Mouse (Mus musculus): ENCODE measurements around the gene Psg22. TPM values are rescaled to one million over a fixed set of nuclear protein-coding genes. Genes with fewer than 3 reads are reported as not detected.
"Not testable (repeated sequence)": the region's sequence is repeated elsewhere in the genome, so short reads cannot be mapped to it uniquely, and the experiment has no call there.

Gene Psg22
- total and polyA plus RNA-seq, 3 experiments: not detected

GRCm38 (mm10) chr7:18749896-18750477 is 32.1 kb downstream of the Psg22 start:
- H3K4me1 ChIP-seq (ENCODE audit: control insufficient read depth in 1 of 2, insufficient read depth in 2 of 2, low read length in 2 of 2); H3K79me2 ChIP-seq (ENCODE audit: control insufficient read depth, insufficient read depth, low read length, poor library complexity); H3K36me3 ChIP-seq (ENCODE audit: control insufficient read depth in 1 of 2, insufficient read depth in 2 of 2, low read length in 2 of 2); H3K27ac ChIP-seq (ENCODE audit: control insufficient read depth, low read depth, low read length); H3K9me3 ChIP-seq (replicated peaks; ENCODE audit: insufficient read depth, low read length); H3K9ac ChIP-seq (ENCODE audit: control insufficient read depth, low read depth, low read length, poor library complexity, severe bottlenecking); H3K4me3 ChIP-seq (ENCODE audit: control insufficient read depth in 1 of 2, insufficient read depth in 1 of 2, low read depth in 2 of 2, low read length in 2 of 2); H3K27me3 ChIP-seq (ENCODE audit: control insufficient read depth in 1 of 2, insufficient read depth in 2 of 2, low read length in 2 of 2): not testable (repeated sequence)
- peak; percentile 45 for DNase-seq (ENCODE audit: low read depth, low spot score)
- TF ChIP-seq CTCF (IDR thresholded peaks at IDR 0.05 in 2 of 3, conservative IDR thresholded peaks at IDR 0.05 in 1 of 3; ENCODE audit: control insufficient read depth in 1 of 3, insufficient read depth in 1 of 3, low read depth in 2 of 3, low read length in 3 of 3, poor library complexity in 1 of 3, severe bottlenecking in 1 of 3) (peak; percentile 29 to 57 (median 42); a peak in 5 of 6 replicates), SMC3 (IDR thresholded peaks at IDR 0.05; ENCODE audit: low read depth, low read length) (peak; percentile 73), ZC3H11A (IDR thresholded peaks at IDR 0.05; ENCODE audit: low read depth, low read length) (peak; percentile 48), RAD21 (IDR thresholded peaks at IDR 0.05; ENCODE audit: low read depth, low read length) (peak; percentile 62)

GRCm38 (mm10) chr7:18760152-18760551 is 42.3 kb downstream of the Psg22 start:
- not testable (repeated sequence) for H3K36me3 ChIP-seq (ENCODE audit: control insufficient read depth in 1 of 2, insufficient read depth in 2 of 2, low read length in 2 of 2); H3K9ac ChIP-seq (ENCODE audit: control insufficient read depth, low read depth, low read length, poor library complexity, severe bottlenecking); H3K4me3 ChIP-seq (ENCODE audit: control insufficient read depth in 1 of 2, insufficient read depth in 1 of 2, low read depth in 2 of 2, low read length in 2 of 2); H3K9me3 ChIP-seq (replicated peaks; ENCODE audit: insufficient read depth, low read length); H3K79me2 ChIP-seq (ENCODE audit: control insufficient read depth, insufficient read depth, low read length, poor library complexity); H3K27me3 ChIP-seq (ENCODE audit: control insufficient read depth in 1 of 2, insufficient read depth in 2 of 2, low read length in 2 of 2)
- Histone ChIP-seq H3K4me1 (ENCODE audit: control insufficient read depth in 1 of 2, insufficient read depth in 2 of 2, low read length in 2 of 2) (peaks cover 0 to 14% of the 10 kb centered on the region in 2 experiments; a peak in 3 of 4 replicates), H3K27ac (ENCODE audit: control insufficient read depth, low read depth, low read length) (peak overlapping the region; percentile 92)
- TF ChIP-seq EP300 (IDR thresholded peaks at IDR 0.05; ENCODE audit: low read depth in 1 of 2, low read length in 2 of 2) (peak; percentile 72 to 74), TAL1 (IDR thresholded peaks at IDR 0.05; ENCODE audit: low read length) (peak; percentile 69), GATA1 (IDR thresholded peaks at IDR 0.05; ENCODE audit: low read depth, low read length) (peak; percentile 67), TCF12 (IDR thresholded peaks at IDR 0.05; ENCODE audit: low read depth, low read length) (peak; percentile 52), ETS1 (IDR thresholded peaks at IDR 0.05; ENCODE audit: low read depth, low read length) (peak; percentile 61)
- peak; percentile 92 for DNase-seq (ENCODE audit: low read depth, low spot score)

- not testable (repeated sequence) for H3K27me3 ChIP-seq (ENCODE audit: control insufficient read depth in 1 of 2, insufficient read depth in 2 of 2, low read length in 2 of 2); H3K79me2 ChIP-seq (ENCODE audit: control insufficient read depth, insufficient read depth, low read length, poor library complexity); H3K36me3 ChIP-seq (ENCODE audit: control insufficient read depth in 1 of 2, insufficient read depth in 2 of 2, low read length in 2 of 2); H3K4me3 ChIP-seq (ENCODE audit: control insufficient read depth in 1 of 2, insufficient read depth in 1 of 2, low read depth in 2 of 2, low read length in 2 of 2); H3K9me3 ChIP-seq (replicated peaks; ENCODE audit: insufficient read depth, low read length); H3K9ac ChIP-seq (ENCODE audit: control insufficient read depth, low read depth, low read length, poor library complexity, severe bottlenecking); H3K27ac ChIP-seq (ENCODE audit: control insufficient read depth, low read depth, low read length); DNase-seq (ENCODE audit: low read depth, low spot score)
- peaks cover 0 to 14% of the 10 kb centered on the region in 2 experiments; a peak in 3 of 4 replicates for H3K4me1 ChIP-seq (ENCODE audit: control insufficient read depth in 1 of 2, insufficient read depth in 2 of 2, low read length in 2 of 2)
Observed at GRCm38 (mm10) chr7:18762885-18763284, 45.0 kb downstream of the Psg22 start.

Other genes with a start within 250 kb of the Psg22 start
- gene Psg26, start 233.9 kb upstream of the Psg22 start, total RNA-seq (2012; rRNA removed): not detected in 2 replicates
- not detected for gene Psg26, start 233.9 kb upstream of the Psg22 start, polyA plus RNA-seq (2012; ENCODE audit: insufficient read depth in 1 of 2, insufficient read length in 2 of 2, low read depth in 1 of 2, low replicate concordance in 2 of 2, missing spikeins in 1 of 2)
- gene Psg25, start 185.8 kb upstream of the Psg22 start, total RNA-seq (2012; rRNA removed): not detected in 2 replicates
- not detected for gene Psg25, start 185.8 kb upstream of the Psg22 start, polyA plus RNA-seq (2012; ENCODE audit: insufficient read depth in 1 of 2, insufficient read length in 2 of 2, low read depth in 1 of 2, low replicate concordance in 2 of 2, missing spikeins in 1 of 2)
- not detected in 2 replicates for gene Psg27, start 150.8 kb upstream of the Psg22 start, total RNA-seq (2012; rRNA removed)
- not detected for gene Psg27, start 150.8 kb upstream of the Psg22 start, polyA plus RNA-seq (2012; ENCODE audit: insufficient read depth in 1 of 2, insufficient read length in 2 of 2, low read depth in 1 of 2, low replicate concordance in 2 of 2, missing spikeins in 1 of 2)
- gene Psg23, start 101.6 kb upstream of the Psg22 start, total RNA-seq (2012; rRNA removed): not detected in 2 replicates
- gene Psg23, start 101.6 kb upstream of the Psg22 start, polyA plus RNA-seq (2012; ENCODE audit: insufficient read depth in 1 of 2, insufficient read length in 2 of 2, low read depth in 1 of 2, low replicate concordance in 2 of 2, missing spikeins in 1 of 2): not detected
- gene Psg21, start 61.4 kb upstream of the Psg22 start, total RNA-seq (2012; rRNA removed): not detected in 2 replicates
- gene Psg21, start 61.4 kb upstream of the Psg22 start, polyA plus RNA-seq (2012; ENCODE audit: insufficient read depth in 1 of 2, insufficient read length in 2 of 2, low read depth in 1 of 2, low replicate concordance in 2 of 2, missing spikeins in 1 of 2): not detected
- not detected in 2 replicates for gene Psg20, start 31.9 kb upstream of the Psg22 start, total RNA-seq (2012; rRNA removed)
- gene Psg20, start 31.9 kb upstream of the Psg22 start, polyA plus RNA-seq (2012; ENCODE audit: insufficient read depth in 1 of 2, insufficient read length in 2 of 2, low read depth in 1 of 2, low replicate concordance in 2 of 2, missing spikeins in 1 of 2): not detected
- not detected in 2 replicates for gene Psg19, start 80.4 kb downstream of the Psg22 start, total RNA-seq (2012; rRNA removed)
- under 1 TPM in 1 of 2 experiments, not detected in 1; 0.04 TPM for gene Psg19, start 80.4 kb downstream of the Psg22 start, polyA plus RNA-seq (2012; ENCODE audit: insufficient read depth in 1 of 2, insufficient read length in 2 of 2, low read depth in 1 of 2, low replicate concordance in 2 of 2, missing spikeins in 1 of 2)
- gene Psg17, start 103.5 kb downstream of the Psg22 start, total RNA-seq (2012; rRNA removed): not detected in 2 replicates
- not detected for gene Psg17, start 103.5 kb downstream of the Psg22 start, polyA plus RNA-seq (2012; ENCODE audit: insufficient read depth in 1 of 2, insufficient read length in 2 of 2, low read depth in 1 of 2, low replicate concordance in 2 of 2, missing spikeins in 1 of 2)
- gene Mill2, start 121.9 kb downstream of the Psg22 start, total RNA-seq (2012; rRNA removed): 0.08 TPM in 1 of 2 replicates, not detected in the other
- gene Mill2, start 121.9 kb downstream of the Psg22 start, polyA plus RNA-seq (2012; ENCODE audit: insufficient read depth in 1 of 2, insufficient read length in 2 of 2, low read depth in 1 of 2, low replicate concordance in 2 of 2, missing spikeins in 1 of 2): under 1 TPM in 1 of 2 experiments, not detected in 1; 0.13 TPM
- gene Pglyrp1, start 153.2 kb downstream of the Psg22 start, total RNA-seq (2012; rRNA removed): not detected in 2 replicates
- gene Pglyrp1, start 153.2 kb downstream of the Psg22 start, polyA plus RNA-seq (2012; ENCODE audit: insufficient read depth in 1 of 2, insufficient read length in 2 of 2, low read depth in 1 of 2, low replicate concordance in 2 of 2, missing spikeins in 1 of 2): under 1 TPM in 1 of 2 experiments, not detected in 1; 0.33 TPM
- gene Ccdc61, start 192.3 kb downstream of the Psg22 start, total RNA-seq (2012; rRNA removed): 19.7 TPM in 2 replicates
- 10 to 100 TPM in 1 of 2 experiments, not detected in 1; 69.8 TPM for gene Ccdc61, start 192.3 kb downstream of the Psg22 start, polyA plus RNA-seq (2012; ENCODE audit: insufficient read depth in 1 of 2, insufficient read length in 2 of 2, low read depth in 1 of 2, low replicate concordance in 2 of 2, missing spikeins in 1 of 2)
- 0.03 and 0.04 TPM in 2 replicates for gene Nova2, start 207.8 kb downstream of the Psg22 start, total RNA-seq (2012; rRNA removed)
- gene Nova2, start 207.8 kb downstream of the Psg22 start, polyA plus RNA-seq (2012; ENCODE audit: insufficient read depth in 1 of 2, insufficient read length in 2 of 2, low read depth in 1 of 2, low replicate concordance in 2 of 2, missing spikeins in 1 of 2): under 1 TPM in 1 of 2 experiments, not detected in 1; 0.22 TPM